Mouse (Mus musculus): ENCODE data around the gene Gatad2a.
A peak's percentile ranks its signal among the peaks of the same experiment; 100 is the strongest.
"Not testable (repeated sequence)": the region's sequence is repeated elsewhere in the genome, so short reads cannot be mapped to it uniquely, and the experiment has no call there.

The Gatad2a gene

DNA sequence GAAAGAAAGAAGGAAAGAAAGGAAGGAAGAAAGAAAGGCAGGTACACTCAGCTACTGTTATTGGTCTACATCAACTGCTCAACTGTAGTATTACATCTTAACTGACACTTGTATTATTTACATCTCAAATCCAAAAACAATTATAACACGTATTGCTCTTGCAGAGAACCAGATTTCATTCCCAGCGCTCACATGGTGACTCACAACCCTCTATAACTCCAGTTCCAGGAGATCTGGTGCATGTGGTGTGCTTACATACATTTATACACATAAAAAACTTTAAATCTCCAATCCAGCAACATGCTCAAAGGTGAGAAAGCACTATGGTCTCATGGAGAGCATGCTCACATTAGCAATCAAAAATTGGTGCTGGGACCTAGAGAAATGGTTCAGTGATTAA, 4.0 kb upstream of the Gatad2a start:
- Histone ChIP-seq H3K27me3 (ENCODE audit: insufficient read depth, low read length) (no peaks in the 10 kb centered on the region), H3K4me3 (replicated peaks; ENCODE audit: low read length) (no peak overlapping the region), H3K9me3 (ENCODE audit: low read length) (no peaks in the 10 kb centered on the region), H3K4me1 (replicated peaks; ENCODE audit: low read depth, low read length) (peaks cover 72% of the 10 kb centered on the region), H3K36me3 (ENCODE audit: insufficient read depth, low read length) (no peaks in the 10 kb centered on the region)
- no peak for TF ChIP-seq NANOG (IDR thresholded peaks at IDR 0.05; ENCODE audit: borderline replicate concordance, low read length)
- no peak for TF ChIP-seq POU5F1 (IDR thresholded peaks at IDR 0.05; ENCODE audit: borderline replicate concordance, low read length)
- TF ChIP-seq CTCF (conservative IDR thresholded peaks at IDR 0.05; ENCODE audit: low read length): no peak

DNA sequence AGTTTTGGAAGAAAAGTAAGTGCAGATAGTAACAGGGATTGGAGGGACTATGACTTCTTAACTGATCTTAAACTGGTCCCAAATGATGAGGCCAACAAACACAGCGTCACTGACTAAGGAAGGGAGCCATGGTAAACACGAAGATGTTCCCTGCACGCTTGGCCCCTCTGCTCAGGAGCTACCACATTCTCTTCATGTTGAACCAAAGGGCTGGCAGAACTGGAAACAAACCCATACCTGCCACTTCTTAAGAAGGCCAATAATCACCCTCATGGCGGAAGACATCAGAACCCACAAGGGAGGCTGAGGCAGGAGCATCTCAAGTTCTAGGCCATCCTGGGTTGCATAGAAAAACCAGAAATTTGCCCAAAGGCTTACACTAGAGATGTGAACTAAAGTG, 3.1 kb upstream of the Gatad2a start:
- no peaks in the 10 kb centered on the region for H3K9me3 ChIP-seq (ENCODE audit: low read length)
- H3K4me3 ChIP-seq (replicated peaks; ENCODE audit: low read length): no peak overlapping the region
- H3K36me3 ChIP-seq (ENCODE audit: insufficient read depth, low read length): no peaks in the 10 kb centered on the region
- TF ChIP-seq CTCF (conservative IDR thresholded peaks at IDR 0.05; ENCODE audit: low read length) (no peak), NANOG (IDR thresholded peaks at IDR 0.05; ENCODE audit: borderline replicate concordance, low read length) (no peak), POU5F1 (IDR thresholded peaks at IDR 0.05; ENCODE audit: borderline replicate concordance, low read length) (no peak)
- H3K4me1 ChIP-seq (replicated peaks; ENCODE audit: low read depth, low read length): peaks cover 72% of the 10 kb centered on the region
- H3K27me3 ChIP-seq (ENCODE audit: insufficient read depth, low read length): no peaks in the 10 kb centered on the region

DNA sequence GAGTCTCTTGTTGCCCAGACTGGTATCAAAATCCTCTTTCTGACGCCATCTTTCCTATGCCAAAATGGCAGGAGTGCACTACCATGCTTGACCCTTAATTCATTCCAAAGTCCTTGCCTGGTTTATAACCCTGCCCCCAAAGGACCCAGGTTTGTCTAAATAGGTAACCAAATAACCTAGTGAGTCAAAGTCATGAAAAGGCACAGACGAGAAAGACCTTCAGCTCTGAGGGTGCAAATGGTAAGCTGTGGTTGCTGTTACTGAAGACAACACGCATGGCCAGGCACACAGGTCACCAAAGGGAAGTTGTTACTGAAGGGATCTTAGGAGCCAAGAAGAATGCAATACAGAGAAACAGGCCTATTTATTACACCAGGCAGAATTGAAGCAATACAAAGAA, 2.5 kb upstream of the Gatad2a start:
- H3K4me3 ChIP-seq (replicated peaks; ENCODE audit: low read length): no peak overlapping the region
- H3K9me3 ChIP-seq (ENCODE audit: low read length): no peaks in the 10 kb centered on the region
- 0 out of 2 replicates have a peak, but pooled peaks cover 3% of the 10 kb centered on the region for H3K36me3 ChIP-seq (ENCODE audit: insufficient read depth, low read length)
- H3K4me1 ChIP-seq (replicated peaks; ENCODE audit: low read depth, low read length): peaks cover 72% of the 10 kb centered on the region
- TF ChIP-seq POU5F1 (IDR thresholded peaks at IDR 0.05; ENCODE audit: borderline replicate concordance, low read length): no peak
- no peak for TF ChIP-seq NANOG (IDR thresholded peaks at IDR 0.05; ENCODE audit: borderline replicate concordance, low read length)
- TF ChIP-seq CTCF (conservative IDR thresholded peaks at IDR 0.05; ENCODE audit: low read length): no peak
- no peaks in the 10 kb centered on the region for H3K27me3 ChIP-seq (ENCODE audit: insufficient read depth, low read length)

DNA sequence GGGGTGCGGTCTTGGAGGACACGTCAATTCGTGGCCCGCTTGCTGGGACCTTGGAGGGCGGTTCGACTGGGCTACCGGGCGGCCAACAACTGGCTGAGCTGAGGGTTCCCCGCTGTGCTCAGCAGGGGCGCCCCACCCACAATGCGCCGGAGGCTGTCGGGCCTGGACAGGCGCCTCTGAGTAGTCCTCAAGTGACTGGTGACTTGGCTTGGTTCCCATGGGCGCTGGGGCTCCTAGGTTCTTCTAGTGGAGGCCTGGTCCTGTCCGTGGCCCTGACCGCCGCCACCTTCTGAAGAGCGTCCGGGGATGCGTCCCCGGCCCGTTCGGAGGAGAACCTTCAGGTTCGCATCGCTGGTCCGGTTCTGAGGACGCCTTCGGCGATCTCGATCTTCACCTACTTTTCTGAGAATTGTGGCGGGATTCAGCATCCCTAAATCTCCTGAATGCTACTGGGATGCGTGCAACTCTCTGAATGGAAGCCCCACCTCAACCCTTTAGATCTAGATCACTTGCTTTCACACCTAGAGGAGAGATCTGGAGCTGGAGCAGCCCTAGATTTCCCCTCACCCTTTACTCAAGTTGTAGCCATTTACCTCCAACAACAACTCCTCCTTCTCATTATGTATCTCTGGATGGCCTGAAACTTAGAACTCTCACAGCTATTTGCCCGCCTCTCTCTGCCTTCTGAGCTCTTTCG, 553 bp upstream of the Gatad2a start:
- Histone ChIP-seq H3K36me3 (ENCODE audit: insufficient read depth, low read length) (peaks cover 18% of the 10 kb centered on the region), H3K27me3 (ENCODE audit: insufficient read depth, low read length) (no peaks in the 10 kb centered on the region), H3K4me3 (replicated peaks; ENCODE audit: low read length) (peak overlapping the region; percentile 83), H3K9me3 (ENCODE audit: low read length) (no peaks in the 10 kb centered on the region), H3K4me1 (replicated peaks; ENCODE audit: low read depth, low read length) (peaks cover 71% of the 10 kb centered on the region)
- TF ChIP-seq NANOG (IDR thresholded peaks at IDR 0.05; ENCODE audit: borderline replicate concordance, low read length): no peak
- TF ChIP-seq POU5F1 (IDR thresholded peaks at IDR 0.05; ENCODE audit: borderline replicate concordance, low read length): no peak
- no peak for TF ChIP-seq CTCF (conservative IDR thresholded peaks at IDR 0.05; ENCODE audit: low read length)

DNA sequence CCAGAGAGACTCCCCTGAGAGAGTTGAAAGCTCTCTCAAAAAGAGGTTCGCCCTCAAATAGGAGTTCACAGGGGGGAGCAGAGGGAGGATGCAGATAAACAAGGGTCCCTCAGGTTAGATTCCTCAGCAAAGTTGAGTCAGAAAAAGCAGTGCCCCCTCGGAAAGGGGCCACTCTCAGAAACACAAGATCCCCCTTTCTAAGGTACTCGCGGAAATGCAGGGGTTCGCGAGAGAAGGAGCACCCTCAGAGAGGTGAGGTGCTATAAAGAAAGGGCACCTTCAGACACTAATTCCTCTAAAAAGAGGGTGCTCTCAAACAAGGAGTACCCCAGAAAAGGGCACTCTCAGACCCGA, 785 bp downstream of the Gatad2a start:
- H3K4me1 ChIP-seq (replicated peaks; ENCODE audit: low read depth, low read length): peaks cover 72% of the 10 kb centered on the region
- peak overlapping the region; percentile 97 for H3K4me3 ChIP-seq (replicated peaks; ENCODE audit: low read length)
- H3K27me3 ChIP-seq (ENCODE audit: insufficient read depth, low read length): no peaks in the 10 kb centered on the region
- TF ChIP-seq CTCF (conservative IDR thresholded peaks at IDR 0.05; ENCODE audit: low read length) (no peak), POU5F1 (IDR thresholded peaks at IDR 0.05; ENCODE audit: borderline replicate concordance, low read length) (no peak), NANOG (IDR thresholded peaks at IDR 0.05; ENCODE audit: borderline replicate concordance, low read length) (no peak)
- H3K9me3 ChIP-seq (ENCODE audit: low read length): no peaks in the 10 kb centered on the region
- H3K36me3 ChIP-seq (ENCODE audit: insufficient read depth, low read length): peaks cover 31% of the 10 kb centered on the region

- peaks cover 52% of the 10 kb centered on the region for H3K4me1 ChIP-seq (replicated peaks; ENCODE audit: low read depth, low read length)
- not testable (repeated sequence) for H3K9me3 ChIP-seq (ENCODE audit: low read length); H3K27me3 ChIP-seq (ENCODE audit: insufficient read depth, low read length); H3K4me3 ChIP-seq (replicated peaks; ENCODE audit: low read length)
- H3K36me3 ChIP-seq (ENCODE audit: insufficient read depth, low read length): peaks cover 30% of the 10 kb centered on the region
Measured at GRCm38 (mm10) chr8:69988936-69989335, 7.2 kb downstream of the Gatad2a start.

DNA sequence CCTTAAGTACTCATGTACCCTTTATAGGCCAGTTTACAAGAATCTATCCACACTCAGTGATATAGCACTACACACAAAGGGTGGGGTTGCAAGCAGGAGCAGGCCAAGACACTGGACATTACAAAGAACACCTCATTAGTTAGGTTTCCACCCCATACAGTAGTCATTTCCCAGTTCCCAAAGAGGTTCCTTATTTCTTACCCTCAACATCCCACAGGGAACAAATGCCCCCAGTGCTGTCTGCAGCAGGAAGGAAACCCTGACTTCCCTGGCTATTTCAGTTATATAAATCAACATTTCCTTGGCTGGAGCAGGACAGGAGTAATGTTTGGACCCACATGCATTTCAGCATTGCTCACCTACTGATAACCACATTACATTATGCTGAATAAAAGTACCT, 8.4 kb downstream of the Gatad2a start:
- H3K9me3 ChIP-seq (ENCODE audit: low read length): no peaks in the 10 kb centered on the region
- peaks cover 49% of the 10 kb centered on the region for H3K4me1 ChIP-seq (replicated peaks; ENCODE audit: low read depth, low read length)
- TF ChIP-seq CTCF (conservative IDR thresholded peaks at IDR 0.05; ENCODE audit: low read length) (no peak), POU5F1 (IDR thresholded peaks at IDR 0.05; ENCODE audit: borderline replicate concordance, low read length) (no peak), NANOG (IDR thresholded peaks at IDR 0.05; ENCODE audit: borderline replicate concordance, low read length) (no peak)
- no peak overlapping the region for H3K4me3 ChIP-seq (replicated peaks; ENCODE audit: low read length)
- H3K27me3 ChIP-seq (ENCODE audit: insufficient read depth, low read length): no peaks in the 10 kb centered on the region
- peaks cover 21% of the 10 kb centered on the region for H3K36me3 ChIP-seq (ENCODE audit: insufficient read depth, low read length)

GRCm38 (mm10) chr8:69984876-69985553, 11.2 kb downstream of the Gatad2a start:
- H3K4me3 ChIP-seq (replicated peaks; ENCODE audit: low read length): no peak overlapping the region
- H3K27me3 ChIP-seq (ENCODE audit: insufficient read depth, low read length): no peaks in the 10 kb centered on the region
- H3K4me1 ChIP-seq (replicated peaks; ENCODE audit: low read depth, low read length): peaks cover 38% of the 10 kb centered on the region
- H3K9me3 ChIP-seq (ENCODE audit: low read length): no peaks in the 10 kb centered on the region
- no peak for TF ChIP-seq NANOG (IDR thresholded peaks at IDR 0.05; ENCODE audit: borderline replicate concordance, low read length)
- no peaks in the 10 kb centered on the region for H3K36me3 ChIP-seq (ENCODE audit: insufficient read depth, low read length)

DNA sequence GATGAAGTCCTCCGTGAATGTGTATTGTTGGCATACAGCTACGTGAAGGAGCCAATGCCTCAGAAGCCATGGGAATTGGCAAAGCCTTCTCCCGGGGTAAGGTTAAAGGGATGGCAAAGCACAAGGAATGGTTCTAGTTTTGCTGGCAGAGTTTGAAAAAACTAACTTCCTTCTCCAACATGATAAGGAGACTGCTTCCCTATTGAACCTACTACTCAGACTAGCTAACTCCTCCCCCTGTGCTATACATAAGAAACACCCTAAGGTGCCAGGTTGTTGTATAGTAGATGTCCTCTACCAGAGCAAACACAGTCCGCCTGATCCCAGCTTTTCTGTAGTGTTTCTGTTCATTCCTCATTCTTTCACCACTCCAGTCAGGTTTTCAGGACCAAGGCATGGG, 17.7 kb downstream of the Gatad2a start:
- TF ChIP-seq POU5F1 (IDR thresholded peaks at IDR 0.05; ENCODE audit: borderline replicate concordance, low read length) (no peak), NANOG (IDR thresholded peaks at IDR 0.05; ENCODE audit: borderline replicate concordance, low read length) (no peak), CTCF (conservative IDR thresholded peaks at IDR 0.05; ENCODE audit: low read length) (no peak)
- Histone ChIP-seq H3K4me3 (replicated peaks; ENCODE audit: low read length) (no peak overlapping the region), H3K9me3 (ENCODE audit: low read length) (no peaks in the 10 kb centered on the region), H3K36me3 (ENCODE audit: insufficient read depth, low read length) (peaks cover 16% of the 10 kb centered on the region; the same call in 1 of the 2 replicates), H3K4me1 (replicated peaks; ENCODE audit: low read depth, low read length) (peaks cover 59% of the 10 kb centered on the region), H3K27me3 (ENCODE audit: insufficient read depth, low read length) (no peaks in the 10 kb centered on the region)
